8 mouse cellular contexts compared by ENCODE assay signal in genomic region chr17:28484704-28485445, GRCm38 (mm10). TPM values are rescaled to one million over a fixed set of nuclear protein-coding genes. Genes with fewer than 3 reads are reported as not detected.
A peak's percentile ranks its signal among the peaks of the same experiment; 100 is the strongest.
DNase-seq lines count a peak whose midpoint lies in the region; ATAC-seq and TF ChIP-seq lines count a peak whose summit lies in the region.

No protein-coding gene starts in this region.

- DNase-seq in 3T3-L1 (ENCODE audit: low read depth, low spot score) (peak; percentile 62), MEL (ENCODE audit: low read depth, low spot score) (peak; percentile 79)
- peak; percentile 65 for DNase-seq in embryo, embryonic 10.5 days (ENCODE audit: low spot score)
- DNase-seq in kidney, postnatal 0 days (ENCODE audit: low spot score) = peak; percentile 44
- DNase-seq in liver, postnatal 0 days = no peak
- no peak for DNase-seq in ovary, postnatal 14 days (ENCODE audit: low spot score)

- peak overlapping the region; percentile 50 for H3K27ac ChIP-seq in MEL (ENCODE audit: control insufficient read depth, low read depth, low read length)
- H3K27ac ChIP-seq in heart, embryonic 11.5 days (ENCODE audit: low read depth, low read length) = no peak overlapping the region
- H3K27ac ChIP-seq in kidney, postnatal 0 days = peak overlapping the region; percentile 95
- peak overlapping the region; percentile 96 for H3K27ac ChIP-seq in liver, postnatal 0 days (ENCODE audit: low read depth)
- peak overlapping the region; percentile 61; the same call in 1 of the 2 replicates for H3K27ac ChIP-seq in neural tube, embryonic 12.5 days

- no peak for ATAC-seq in heart, embryonic 11.5 days (replicated peaks; ENCODE audit: insufficient number of reproducible peaks, low FRiP score, low TSS enrichment)
- ATAC-seq in kidney, postnatal 0 days (replicated peaks; ENCODE audit: low FRiP score, low read depth) = peak; percentile 11; the same call in 1 of the 2 replicates
- peak; percentile 14 for ATAC-seq in liver, postnatal 0 days
- ATAC-seq in neural tube, embryonic 12.5 days (ENCODE audit: low FRiP score, low read depth) = 0 out of 2 replicates have a peak, but pooled peaks have one; percentile 2

- H3K79me2 ChIP-seq in MEL (ENCODE audit: control insufficient read depth, insufficient read depth, low read length, poor library complexity) = peaks cover 24% of the 10 kb centered on the region

- TF ChIP-seq EP300 in MEL (IDR thresholded peaks at IDR 0.05; ENCODE audit: low read depth in 1 of 2, low read length in 2 of 2) = no peak
- no peak for TF ChIP-seq EP300 in liver, postnatal 0 days (IDR thresholded peaks at IDR 0.05; ENCODE audit: low read depth)

- no peak for TF ChIP-seq RAD21 in MEL (IDR thresholded peaks at IDR 0.05; ENCODE audit: low read depth, low read length)

- H3K9me3 ChIP-seq in MEL (replicated peaks; ENCODE audit: insufficient read depth, low read length) = no peaks in the 10 kb centered on the region
- no peaks in the 10 kb centered on the region for H3K9me3 ChIP-seq in heart, embryonic 11.5 days (replicated peaks; ENCODE audit: control insufficient read depth, low read length)
- H3K9me3 ChIP-seq in kidney, postnatal 0 days (replicated peaks; ENCODE audit: low read length) = no peaks in the 10 kb centered on the region
- H3K9me3 ChIP-seq in liver, postnatal 0 days (ENCODE audit: low read length) = no peaks in the 10 kb centered on the region
- H3K9me3 ChIP-seq in neural tube, embryonic 12.5 days = no peaks in the 10 kb centered on the region

- H3K9ac ChIP-seq in MEL (ENCODE audit: control insufficient read depth, low read depth, low read length, poor library complexity, severe bottlenecking) = peak overlapping the region; percentile 85
- H3K9ac ChIP-seq in heart, embryonic 11.5 days (ENCODE audit: low read depth, low read length) = peak overlapping the region; percentile 85
- H3K9ac ChIP-seq in kidney, postnatal 0 days (ENCODE audit: low read depth, low read length) = peak overlapping the region; percentile 90
- peak overlapping the region; percentile 93 for H3K9ac ChIP-seq in liver, postnatal 0 days (replicated peaks)
- H3K9ac ChIP-seq in neural tube, embryonic 12.5 days = peak overlapping the region; percentile 85

- no peaks in the 10 kb centered on the region; a peak in 1 of 4 replicates for H3K4me1 ChIP-seq in MEL (ENCODE audit: control insufficient read depth in 1 of 2, insufficient read depth in 2 of 2, low read length in 2 of 2)
- peaks cover 3% of the 10 kb centered on the region; the same call in 1 of the 2 replicates for H3K4me1 ChIP-seq in heart, embryonic 11.5 days (ENCODE audit: control insufficient read depth, insufficient read depth, low read length)
- H3K4me1 ChIP-seq in kidney, postnatal 0 days (replicated peaks; ENCODE audit: insufficient read depth, low read length) = no peaks in the 10 kb centered on the region
- H3K4me1 ChIP-seq in liver, postnatal 0 days (ENCODE audit: insufficient read depth) = peaks cover 10% of the 10 kb centered on the region
- peaks cover 13% of the 10 kb centered on the region; the same call in 1 of the 2 replicates for H3K4me1 ChIP-seq in neural tube, embryonic 12.5 days

- no peaks in the 10 kb centered on the region for H3K27me3 ChIP-seq in MEL (ENCODE audit: control insufficient read depth in 1 of 2, insufficient read depth in 2 of 2, low read length in 2 of 2)
- H3K27me3 ChIP-seq in heart, embryonic 11.5 days (ENCODE audit: control insufficient read depth, insufficient read depth, low read length) = no peaks in the 10 kb centered on the region
- H3K27me3 ChIP-seq in kidney, postnatal 0 days (ENCODE audit: insufficient read depth, low read length) = no peaks in the 10 kb centered on the region
- H3K27me3 ChIP-seq in liver, postnatal 0 days (ENCODE audit: insufficient read depth, low read length) = no peaks in the 10 kb centered on the region
- H3K27me3 ChIP-seq in neural tube, embryonic 12.5 days (replicated peaks) = no peaks in the 10 kb centered on the region

- peak overlapping the region; percentile 77 to 86 for H3K4me3 ChIP-seq in MEL (ENCODE audit: control insufficient read depth in 1 of 2, insufficient read depth in 1 of 2, low read depth in 2 of 2, low read length in 2 of 2)
- peak overlapping the region; percentile 94 for H3K4me3 ChIP-seq in heart, embryonic 11.5 days (ENCODE audit: low read depth, low read length)
- H3K4me3 ChIP-seq in kidney, postnatal 0 days (replicated peaks; ENCODE audit: low read depth, low read length) = peak overlapping the region; percentile 90
- peak overlapping the region; percentile 76 for H3K4me3 ChIP-seq in liver, postnatal 0 days (ENCODE audit: low read depth, low read length)
- peak overlapping the region; percentile 89 for H3K4me3 ChIP-seq in neural tube, embryonic 12.5 days

- H3K36me3 ChIP-seq in MEL (ENCODE audit: control insufficient read depth in 1 of 2, insufficient read depth in 2 of 2, low read length in 2 of 2) = peaks cover 0 to 6% of the 10 kb centered on the region in 2 experiments; a peak in 2 of 4 replicates
- H3K36me3 ChIP-seq in heart, embryonic 11.5 days (ENCODE audit: control insufficient read depth, insufficient read depth, low read length) = no peaks in the 10 kb centered on the region
- no peaks in the 10 kb centered on the region for H3K36me3 ChIP-seq in kidney, postnatal 0 days (ENCODE audit: insufficient read depth, low read length)
- peaks cover 12% of the 10 kb centered on the region; the same call in 1 of the 2 replicates for H3K36me3 ChIP-seq in liver, postnatal 0 days (replicated peaks; ENCODE audit: insufficient read depth, low read length)
- H3K36me3 ChIP-seq in neural tube, embryonic 12.5 days = no peaks in the 10 kb centered on the region

- no peak for TF ChIP-seq CTCF in MEL (IDR thresholded peaks at IDR 0.05 in 2 of 3, conservative IDR thresholded peaks at IDR 0.05 in 1 of 3; ENCODE audit: control insufficient read depth in 1 of 3, insufficient read depth in 1 of 3, low read depth in 2 of 3, low read length in 3 of 3, poor library complexity in 1 of 3, severe bottlenecking in 1 of 3)
- TF ChIP-seq CTCF in kidney, postnatal 0 days (IDR thresholded peaks at IDR 0.05; ENCODE audit: low read depth) = no peak
- TF ChIP-seq CTCF in liver, postnatal 0 days (IDR thresholded peaks at IDR 0.05; ENCODE audit: low read depth) = no peak

- 7% methylated on average over 30 of the region's 30 CpGs for WGBS in heart, embryonic 11.5 days (ENCODE audit: insufficient replicate concordance)
- 3% methylated on average over 30 of the region's 30 CpGs for WGBS in kidney, postnatal 0 days
- WGBS in liver, postnatal 0 days (ENCODE audit: insufficient replicate concordance) = 3% methylated on average over 30 of the region's 30 CpGs
- 11% methylated on average over 30 of the region's 30 CpGs for WGBS in neural tube, embryonic 12.5 days

- peak overlapping the region; percentile 75 for H3K4me2 ChIP-seq in heart, embryonic 11.5 days
- peak overlapping the region; percentile 70 for H3K4me2 ChIP-seq in kidney, postnatal 0 days (ENCODE audit: low read length)
- peak overlapping the region; percentile 66 for H3K4me2 ChIP-seq in liver, postnatal 0 days (ENCODE audit: low read depth, low read length)
- peak overlapping the region; percentile 61 for H3K4me2 ChIP-seq in neural tube, embryonic 12.5 days (replicated peaks)

- no peak for TF ChIP-seq POLR2A in MEL (IDR thresholded peaks at IDR 0.05; ENCODE audit: control insufficient read depth in 1 of 2, insufficient read depth in 1 of 2, low read depth in 1 of 2, low read length in 2 of 2, poor library complexity in 1 of 2)

TF ChIP-seq in MEL, 35 proteins besides CTCF, POLR2A, EP300 and RAD21 (continues in another document):
- peak; percentile 56 for TF ChIP-seq MXI1 (IDR thresholded peaks at IDR 0.05; ENCODE audit: low read depth, low read length)
- peak; percentile 37; the same call in 1 of the 2 replicates for TF ChIP-seq MYC (IDR thresholded peaks at IDR 0.05; ENCODE audit: low read depth, low read length)
- TF ChIP-seq MYB (IDR thresholded peaks at IDR 0.05; ENCODE audit: low read depth, low read length) = no peak
- TF ChIP-seq E2F4 (IDR thresholded peaks at IDR 0.05; ENCODE audit: borderline replicate concordance, low read depth, low read length) = no peak
- TF ChIP-seq USF2 (IDR thresholded peaks at IDR 0.05; ENCODE audit: borderline replicate concordance in 1 of 2, insufficient read depth in 1 of 2, low read depth in 1 of 2, low read length in 2 of 2) = no peak
- TF ChIP-seq POLR2AphosphoS2 (IDR thresholded peaks at IDR 0.05; ENCODE audit: low read length) = no peak
- peak; percentile 71; the same call in 1 of the 2 replicates for TF ChIP-seq CHD1 (IDR thresholded peaks at IDR 0.05; ENCODE audit: low read depth, low read length)
- TF ChIP-seq UBTF (IDR thresholded peaks at IDR 0.05; ENCODE audit: borderline replicate concordance, insufficient read depth, low read depth, low read length) = no peak
- TF ChIP-seq MAZ (IDR thresholded peaks at IDR 0.05; ENCODE audit: low read depth, low read length) = 0 out of 2 replicates have a peak, but pooled peaks have one; percentile 48
- TF ChIP-seq POLR2AphosphoS5 (IDR thresholded peaks at IDR 0.05; ENCODE audit: borderline replicate concordance, low read depth, low read length) = no peak
- TF ChIP-seq MAFK (IDR thresholded peaks at IDR 0.05; ENCODE audit: borderline replicate concordance, low read depth, low read length) = no peak
- TF ChIP-seq GATA1 (IDR thresholded peaks at IDR 0.05; ENCODE audit: low read depth, low read length) = no peak
- no peak for TF ChIP-seq ZMIZ1 (IDR thresholded peaks at IDR 0.05; ENCODE audit: low read depth, low read length)

RNA-seq across cellular contexts. Expression of gene Fkbp5, which starts 32.5 kb away (rescaled TPM):
- total RNA-seq in MEL (2012; rRNA removed) = 16.5 and 16.6 TPM in 2 replicates
- polyA plus RNA-seq in MEL (2012; ENCODE audit: insufficient read depth in 1 of 2, insufficient read length in 2 of 2, low read depth in 1 of 2, low replicate concordance in 2 of 2, missing spikeins in 1 of 2) = 100 to 1,000 TPM in 1 of 2 experiments, 10 to 100 TPM in 1; 44.3 to 184 TPM
- polyA plus RNA-seq in heart, embryonic 11.5 days (2014; fragmentation: Nextera tagmentation; extraction: Ambion mirVana) = 5.0 and 5.8 TPM in 2 replicates
- polyA plus RNA-seq in kidney, postnatal 0 days (2015; fragmentation: Nextera tagmentation; extraction: Ambion mirVana) = 16.2 and 20.4 TPM in 2 replicates
- polyA plus RNA-seq in liver, postnatal 0 days (2015; fragmentation: Nextera tagmentation; extraction: Ambion mirVana) = 25.9 and 29.0 TPM in 2 replicates
- polyA plus RNA-seq in neural tube, embryonic 12.5 days (2016; fragmentation: Nextera tagmentation; extraction: Ambion mirVana) = 34.1 and 35.1 TPM in 2 replicates

RNA-seq across cellular contexts. Expression of gene Armc12, which starts 45.7 kb away (rescaled TPM):
- not detected in 2 replicates for total RNA-seq in MEL (2012; rRNA removed)
- under 1 TPM in 1 of 2 experiments, not detected in 1; 0.15 TPM for polyA plus RNA-seq in MEL (2012; ENCODE audit: insufficient read depth in 1 of 2, insufficient read length in 2 of 2, low read depth in 1 of 2, low replicate concordance in 2 of 2, missing spikeins in 1 of 2)
- polyA plus RNA-seq in heart, embryonic 11.5 days (2014; fragmentation: Nextera tagmentation; extraction: Ambion mirVana) = not detected in 2 replicates
- polyA plus RNA-seq in kidney, postnatal 0 days (2015; fragmentation: Nextera tagmentation; extraction: Ambion mirVana) = not detected in 2 replicates
- not detected in 2 replicates for polyA plus RNA-seq in liver, postnatal 0 days (2015; fragmentation: Nextera tagmentation; extraction: Ambion mirVana)
- polyA plus RNA-seq in neural tube, embryonic 12.5 days (2016; fragmentation: Nextera tagmentation; extraction: Ambion mirVana) = not detected in 2 replicates

Comparison
In these comparisons a context has a peak if more than half of its experiments do, and no peak if none do; other contexts are left out.
1. DNase-seq: peak in 3T3-L1 (single experiment), MEL (single experiment), embryo, embryonic 10.5 days (single experiment) and kidney, postnatal 0 days (single experiment); none in liver, postnatal 0 days (single experiment) and ovary, postnatal 14 days (single experiment).
2. Peak in every context shown above with its lines, with median percentiles within 50 percentile points of each other: H3K4me3 ChIP-seq, H3K9ac ChIP-seq and H3K4me2 ChIP-seq.